Mouse (Mus musculus): ENCODE measurements around the gene Hsd17b11. TPM values are rescaled to one million over a fixed set of nuclear protein-coding genes. Genes with fewer than 3 reads are reported as not detected.
"Not testable (repeated sequence)": the region's sequence is repeated elsewhere in the genome, so short reads cannot be mapped to it uniquely, and the experiment has no call there.

Hsd17b11 gene
- total RNA-seq, 2 experiments from 2014 or later = 47.1 to 49.8 TPM

- DNase-seq = no peak
Measured at GRCm38 (mm10) chr5:104035066-104035465, 13.3 kb upstream of the Hsd17b11 start.

GRCm38 (mm10) chr5:104032434-104033097 is 10.8 kb upstream of the Hsd17b11 start:
- DNase-seq = no peak

- no peak for DNase-seq
Measured at GRCm38 (mm10) chr5:104025245-104025854, 3.6 kb upstream of the Hsd17b11 start.

GRCm38 (mm10) chr5:104024762-104025161 is 3.0 kb upstream of the Hsd17b11 start:
- DNase-seq = no peak

GRCm38 (mm10) chr5:104024193-104024592 is 2.5 kb upstream of the Hsd17b11 start:
- not testable (repeated sequence) for DNase-seq

GRCm38 (mm10) chr5:104023289-104024020 is 1.7 kb upstream of the Hsd17b11 start:
- DNase-seq = no peak

- no peak for DNase-seq
Measured at GRCm38 (mm10) chr5:104022558-104022957, 839 bp upstream of the Hsd17b11 start.

GRCm38 (mm10) chr5:104011419-104011818 is 10.3 kb downstream of the Hsd17b11 start:
- no peak for DNase-seq

GRCm38 (mm10) chr5:104010261-104010660 is 11.5 kb downstream of the Hsd17b11 start:
- DNase-seq = no peak

GRCm38 (mm10) chr5:104009421-104009820 is 12.3 kb downstream of the Hsd17b11 start:
- no peak for DNase-seq

GRCm38 (mm10) chr5:104007801-104008200 is 13.9 kb downstream of the Hsd17b11 start:
- DNase-seq = no peak

- no peak for DNase-seq
Measured at GRCm38 (mm10) chr5:104006811-104007210, 14.9 kb downstream of the Hsd17b11 start.

- no peak for DNase-seq
Measured at GRCm38 (mm10) chr5:104003955-104004354, 17.8 kb downstream of the Hsd17b11 start.

GRCm38 (mm10) chr5:104003256-104003931 is 18.3 kb downstream of the Hsd17b11 start:
- DNase-seq = no peak

- DNase-seq = no peak
Measured at GRCm38 (mm10) chr5:104002549-104003255, 19.0 kb downstream of the Hsd17b11 start.

GRCm38 (mm10) chr5:103999738-104000137 is 22.0 kb downstream of the Hsd17b11 start:
- DNase-seq = peak; percentile 67 to 73

GRCm38 (mm10) chr5:103998739-103999138 is 23.0 kb downstream of the Hsd17b11 start:
- DNase-seq = peak in 1 of 2 experiments; percentile 11

GRCm38 (mm10) chr5:103995181-103995580 is 26.5 kb downstream of the Hsd17b11 start:
- peak in 1 of 2 experiments; percentile 12 for DNase-seq

GRCm38 (mm10) chr5:103994669-103995068 is 27.1 kb downstream of the Hsd17b11 start:
- no peak for DNase-seq

- no peak for DNase-seq
Measured at GRCm38 (mm10) chr5:103993601-103994000, 28.1 kb downstream of the Hsd17b11 start.

- no peak for DNase-seq
Measured at GRCm38 (mm10) chr5:103992831-103993230, 28.9 kb downstream of the Hsd17b11 start.
